Mouse (Mus musculus) layer of hippocampus, adult 9-11 months (tissue): ENCODE data around the gene Gpr62.

Source experiments
- DNase-seq: peaks from one replicate; pipeline ENCODE4 v3.0.0; 2022

Gpr62 gene

GRCm38 (mm10) chr9:106417841-106418625 lies 47.7 kb downstream of the Gpr62 start:
- peak; percentile 95 for DNase-seq

- DNase-seq: no peak
Observed at GRCm38 (mm10) chr9:106416826-106417225, 48.9 kb downstream of the Gpr62 start.
